Mouse (Mus musculus): ENCODE measurements around the gene Urah.

Gene Urah

GRCm38 (mm10) chr7:140874224-140874623 is 39.4 kb downstream of the Urah start:
- no peak for DNase-seq (ENCODE audit: extremely low spot score)

GRCm38 (mm10) chr7:140877364-140877763 is 42.5 kb downstream of the Urah start:
- no peak for DNase-seq (ENCODE audit: extremely low spot score)

GRCm38 (mm10) chr7:140879355-140879754 is 44.5 kb downstream of the Urah start:
- DNase-seq (ENCODE audit: extremely low spot score): no peak

GRCm38 (mm10) chr7:140880419-140880818 is 45.6 kb downstream of the Urah start:
- no peak for DNase-seq (ENCODE audit: extremely low spot score)

GRCm38 (mm10) chr7:140880865-140881515 is 46.2 kb downstream of the Urah start:
- DNase-seq (ENCODE audit: extremely low spot score): no peak

GRCm38 (mm10) chr7:140881696-140882468 is 47.1 kb downstream of the Urah start, which contains the start of the genes Psmd13 and Sirt3:
TSS of gene Psmd13 (plus strand) at chr7:140881968.
TSS of gene Sirt3 (minus strand) at chr7:140882309.
- peak; percentile 91 for DNase-seq (ENCODE audit: extremely low spot score)

GRCm38 (mm10) chr7:140882469-140882803 is 47.6 kb downstream of the Urah start:
- DNase-seq (ENCODE audit: extremely low spot score): no peak

Data from embryo, embryonic 9.5 days (tissue).